ENCODE assay signal across 26 mouse cellular contexts in the genomic region with DNA sequence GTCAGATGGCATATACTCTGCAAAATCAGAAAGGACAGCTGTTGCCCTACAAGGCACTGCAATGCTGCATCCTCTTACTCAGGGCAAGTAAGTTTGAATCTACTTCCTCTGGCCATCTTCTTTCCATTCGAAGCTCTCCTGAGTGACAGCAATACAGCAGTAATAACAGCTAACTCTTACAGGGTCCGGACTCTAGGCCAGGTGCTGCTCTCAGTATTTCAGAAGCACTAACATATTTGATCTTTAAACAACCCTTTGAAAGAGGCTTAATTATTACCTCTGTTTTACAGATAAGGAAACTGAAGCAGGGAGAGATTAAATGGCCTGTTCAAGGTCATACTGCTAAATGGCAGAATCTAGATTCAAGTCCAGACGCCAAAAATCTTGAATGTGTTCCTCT.
A peak's percentile ranks its signal among the peaks of the same experiment; 100 is the strongest.
DNase-seq lines count a peak whose midpoint lies in the region; ATAC-seq and TF ChIP-seq lines count a peak whose summit lies in the region.
"Had no signal": no experiment of that assay in that cellular context is flagged by ENCODE, and none has a peak within 500 bp of the region (broad histone marks: within the 10 kb centered on the region; RNA-seq: fewer than 3 reads in every experiment).

No protein-coding gene starts in this region.

- ATAC-seq in stomach, embryonic 15.5 days (ENCODE audit: insufficient read depth, low FRiP score, low read depth): 0 out of 2 replicates have a peak, but pooled peaks have one; percentile 35
- no peak for ATAC-seq in stomach, postnatal 0 days (ENCODE audit: low FRiP score, low TSS enrichment)
- ATAC-seq in intestine, postnatal 0 days: 0 out of 2 replicates have a peak, but pooled peaks have one; percentile 31
- peak; percentile 29; the same call in 1 of the 2 replicates for ATAC-seq in stomach, embryonic 16.5 days (ENCODE audit: insufficient read depth, low FRiP score)
- ATAC-seq: forebrain, embryonic 14.5 days; forebrain, postnatal 0 days; hindbrain, postnatal 0 days; Patski had no signal

- H3K27ac ChIP-seq in stomach, embryonic 15.5 days: no peak overlapping the region
- H3K27ac ChIP-seq in stomach, postnatal 0 days (replicated peaks): no peak overlapping the region
- no peak overlapping the region for H3K27ac ChIP-seq in intestine, postnatal 0 days (ENCODE audit: low read depth, low read length)
- H3K27ac ChIP-seq in stomach, embryonic 16.5 days (ENCODE audit: low read length): no peak overlapping the region
- H3K27ac ChIP-seq: embryonic facial prominence, embryonic 12.5 days; embryonic facial prominence, embryonic 15.5 days; heart, embryonic 13.5 days; hindbrain, embryonic 14.5 days; hindbrain, postnatal 0 days had no signal

- H3K4me1 ChIP-seq in stomach, embryonic 15.5 days: no peaks in the 10 kb centered on the region
- no peaks in the 10 kb centered on the region for H3K4me1 ChIP-seq in stomach, postnatal 0 days (replicated peaks; ENCODE audit: control insufficient read depth, insufficient read depth)
- peaks cover 2% of the 10 kb centered on the region; the same call in 1 of the 2 replicates for H3K4me1 ChIP-seq in intestine, postnatal 0 days (replicated peaks; ENCODE audit: control insufficient read depth, insufficient read depth, low read length)
- no peaks in the 10 kb centered on the region for H3K4me1 ChIP-seq in stomach, embryonic 16.5 days (ENCODE audit: control insufficient read depth, insufficient read depth, low read length)
- H3K4me1 ChIP-seq: embryonic facial prominence, embryonic 12.5 days; embryonic facial prominence, embryonic 15.5 days; heart, embryonic 13.5 days had no signal

- H3K36me3 ChIP-seq in stomach, embryonic 15.5 days: no peaks in the 10 kb centered on the region
- H3K36me3 ChIP-seq in stomach, postnatal 0 days (ENCODE audit: control insufficient read depth, insufficient read depth, low read length): no peaks in the 10 kb centered on the region
- H3K36me3 ChIP-seq in intestine, postnatal 0 days (ENCODE audit: control insufficient read depth, insufficient read depth): no peaks in the 10 kb centered on the region
- no peaks in the 10 kb centered on the region for H3K36me3 ChIP-seq in stomach, embryonic 16.5 days (ENCODE audit: control insufficient read depth, insufficient read depth, low read length)
- H3K36me3 ChIP-seq: embryonic facial prominence, embryonic 12.5 days; embryonic facial prominence, embryonic 15.5 days; G1E; heart, embryonic 13.5 days had no signal

- no peak overlapping the region for H3K9ac ChIP-seq in stomach, embryonic 15.5 days
- no peak overlapping the region for H3K9ac ChIP-seq in stomach, postnatal 0 days (ENCODE audit: low read length)
- no peak overlapping the region for H3K9ac ChIP-seq in intestine, postnatal 0 days (ENCODE audit: low read depth, low read length)
- H3K9ac ChIP-seq in stomach, embryonic 16.5 days (ENCODE audit: low read length): no peak overlapping the region
- H3K9ac ChIP-seq: embryonic facial prominence, embryonic 12.5 days; embryonic facial prominence, embryonic 15.5 days; forebrain, postnatal 0 days; heart, embryonic 13.5 days; hindbrain, embryonic 14.5 days had no signal

- 63% methylated on average over 3 of the region's 3 CpGs for WGBS in stomach, embryonic 15.5 days
- 49% methylated on average over 3 of the region's 3 CpGs for WGBS in stomach, postnatal 0 days
- 43% methylated on average over 3 of the region's 3 CpGs for WGBS in intestine, postnatal 0 days
- 50% methylated on average over 3 of the region's 3 CpGs for WGBS in stomach, embryonic 16.5 days

- no peak for TF ChIP-seq EP300 in stomach, postnatal 0 days (optimal IDR thresholded peaks at IDR 0.05)

- no peaks in the 10 kb centered on the region for H3K9me3 ChIP-seq in stomach, embryonic 15.5 days
- no peaks in the 10 kb centered on the region for H3K9me3 ChIP-seq in stomach, postnatal 0 days (ENCODE audit: control insufficient read depth, low read length)
- no peaks in the 10 kb centered on the region for H3K9me3 ChIP-seq in intestine, postnatal 0 days (ENCODE audit: control insufficient read depth)
- no peaks in the 10 kb centered on the region for H3K9me3 ChIP-seq in stomach, embryonic 16.5 days (replicated peaks; ENCODE audit: control insufficient read depth, low read length)
- H3K9me3 ChIP-seq: embryonic facial prominence, embryonic 12.5 days; embryonic facial prominence, embryonic 15.5 days; heart, embryonic 13.5 days had no signal

- TF ChIP-seq CTCF in stomach, postnatal 0 days (IDR thresholded peaks at IDR 0.05; ENCODE audit: low read depth): no peak
- no peak for TF ChIP-seq CTCF in intestine, postnatal 0 days (IDR thresholded peaks at IDR 0.05; ENCODE audit: low read depth)

- no peak for DNase-seq in stomach, postnatal 0 days (ENCODE audit: low spot score)
- DNase-seq in urinary bladder, postnatal 25 days (ENCODE audit: low spot score): no peak
- no peak for DNase-seq in spleen, postnatal 14 days (ENCODE audit: low spot score in 2 of 2)
- DNase-seq: adrenal gland, postnatal 14 days; B cell, adult 2 months; cerebellum, adult 11 months; cerebellum, adult 2 months; cerebellum, adult 9-11 months; cerebellum, postnatal 25 days; forebrain, postnatal 0 days; gastrocnemius, postnatal 25 days; heart, adult 18-20 months; heart, postnatal 14 days; heart, postnatal 4 days had no signal

- no peaks in the 10 kb centered on the region for H3K27me3 ChIP-seq in stomach, embryonic 15.5 days (replicated peaks)
- no peaks in the 10 kb centered on the region for H3K27me3 ChIP-seq in stomach, postnatal 0 days (ENCODE audit: control insufficient read depth, insufficient read depth, low read length)
- no peaks in the 10 kb centered on the region for H3K27me3 ChIP-seq in intestine, postnatal 0 days (replicated peaks; ENCODE audit: control insufficient read depth, insufficient read depth, low read length)
- H3K27me3 ChIP-seq in stomach, embryonic 16.5 days (ENCODE audit: control insufficient read depth, insufficient read depth, low read length): no peaks in the 10 kb centered on the region
- H3K27me3 ChIP-seq: CH12.LX; embryonic facial prominence, embryonic 12.5 days; embryonic facial prominence, embryonic 15.5 days; heart, embryonic 13.5 days; Patski had no signal

- H3K4me2 ChIP-seq in stomach, embryonic 15.5 days: no peak overlapping the region
- no peak overlapping the region for H3K4me2 ChIP-seq in stomach, postnatal 0 days (replicated peaks; ENCODE audit: low read depth)
- no peak overlapping the region for H3K4me2 ChIP-seq in intestine, postnatal 0 days (replicated peaks; ENCODE audit: low read depth)
- H3K4me2 ChIP-seq in stomach, embryonic 16.5 days (ENCODE audit: low read depth, low read length): no peak overlapping the region
- H3K4me2 ChIP-seq: embryonic facial prominence, embryonic 12.5 days; embryonic facial prominence, embryonic 15.5 days; heart, embryonic 13.5 days; hindbrain, embryonic 14.5 days had no signal

- no peak overlapping the region for H3K4me3 ChIP-seq in stomach, embryonic 15.5 days (replicated peaks)
- H3K4me3 ChIP-seq in stomach, postnatal 0 days (ENCODE audit: low read depth, low read length): no peak overlapping the region
- H3K4me3 ChIP-seq in intestine, postnatal 0 days (ENCODE audit: low read depth, low read length): no peak overlapping the region
- H3K4me3 ChIP-seq in stomach, embryonic 16.5 days (replicated peaks; ENCODE audit: low read length): no peak overlapping the region
- H3K4me3 ChIP-seq: embryonic facial prominence, embryonic 12.5 days; embryonic facial prominence, embryonic 15.5 days; heart, embryonic 13.5 days had no signal
